Mouse (Mus musculus): ENCODE measurements around the gene Gm20388. TPM values are rescaled to one million over a fixed set of nuclear protein-coding genes. Genes with fewer than 3 reads are reported as not detected.

Gm20388 gene
- polyA plus RNA-seq, 1 experiment: 0.36 TPM

DNA sequence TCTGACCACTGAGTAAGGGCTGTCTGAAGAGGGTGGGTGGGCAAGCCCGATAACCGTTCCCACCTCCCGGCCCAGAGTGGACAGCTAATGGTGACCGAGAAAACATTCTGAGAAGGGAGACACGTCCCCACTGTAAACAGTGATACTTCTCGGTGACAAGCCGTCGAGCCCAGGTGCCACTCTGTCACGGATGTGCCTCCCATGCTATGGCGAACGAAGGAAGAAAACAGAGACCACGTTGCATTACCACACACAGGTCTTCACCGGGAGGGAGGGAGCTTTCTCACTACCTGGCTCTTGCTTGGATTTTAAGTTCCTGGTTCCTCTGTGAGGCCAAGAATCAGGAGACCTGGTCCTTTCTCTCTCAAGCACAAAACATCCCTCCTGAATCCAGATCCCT is 2637.7 kb downstream of the Gm20388 start:
- Histone ChIP-seq H3K4me1 (ENCODE audit: control insufficient read depth) (peaks cover 88% of the 10 kb centered on the region), H3K9me3 (ENCODE audit: control insufficient read depth, low read length) (no peaks in the 10 kb centered on the region), H3K4me3 (replicated peaks) (peak overlapping the region; percentile 92), H3K27me3 (ENCODE audit: control insufficient read depth) (no peaks in the 10 kb centered on the region), H3K36me3 (ENCODE audit: control insufficient read depth) (peaks cover 70% of the 10 kb centered on the region)
- TF ChIP-seq TAL1 (IDR thresholded peaks at IDR 0.05; ENCODE audit: low read length) (no peak), GATA1 (IDR thresholded peaks at IDR 0.05; ENCODE audit: low read length) (no peak)

DNA sequence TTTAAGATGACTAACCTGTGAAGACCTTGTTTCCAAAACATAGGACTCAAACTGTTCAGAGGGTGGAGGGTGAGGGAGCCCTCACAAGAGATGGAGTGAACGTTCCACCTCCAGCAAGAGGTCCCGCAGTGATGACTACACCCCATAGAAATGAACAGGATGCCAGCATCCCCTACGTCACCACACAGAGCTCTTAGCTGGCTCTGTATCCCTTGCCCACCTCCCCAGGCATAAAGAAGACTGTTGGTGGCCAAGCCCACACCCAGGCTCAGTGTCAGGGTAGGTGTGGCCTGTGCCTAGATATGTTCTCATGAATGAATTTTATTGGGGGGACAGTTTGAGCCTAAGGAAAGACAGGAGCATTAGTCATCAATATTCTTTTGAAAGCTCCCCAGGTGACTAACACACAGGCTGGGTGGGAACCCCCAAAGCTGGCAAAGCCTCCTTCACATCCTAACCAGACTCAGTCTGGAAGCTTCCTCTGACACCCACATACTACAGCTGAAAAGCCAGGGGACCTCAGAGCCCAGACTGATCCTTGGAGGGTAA is 2638.3 kb downstream of the Gm20388 start:
- no peaks in the 10 kb centered on the region for H3K27me3 ChIP-seq (ENCODE audit: control insufficient read depth)
- H3K36me3 ChIP-seq (ENCODE audit: control insufficient read depth): peaks cover 64% of the 10 kb centered on the region
- TF ChIP-seq GATA1 (IDR thresholded peaks at IDR 0.05; ENCODE audit: low read length) (no peak), TAL1 (IDR thresholded peaks at IDR 0.05; ENCODE audit: low read length) (no peak)
- peaks cover 87% of the 10 kb centered on the region for H3K4me1 ChIP-seq (ENCODE audit: control insufficient read depth)
- H3K9me3 ChIP-seq (ENCODE audit: control insufficient read depth, low read length): no peaks in the 10 kb centered on the region
- peak overlapping the region; percentile 92 for H3K4me3 ChIP-seq (replicated peaks)

DNA sequence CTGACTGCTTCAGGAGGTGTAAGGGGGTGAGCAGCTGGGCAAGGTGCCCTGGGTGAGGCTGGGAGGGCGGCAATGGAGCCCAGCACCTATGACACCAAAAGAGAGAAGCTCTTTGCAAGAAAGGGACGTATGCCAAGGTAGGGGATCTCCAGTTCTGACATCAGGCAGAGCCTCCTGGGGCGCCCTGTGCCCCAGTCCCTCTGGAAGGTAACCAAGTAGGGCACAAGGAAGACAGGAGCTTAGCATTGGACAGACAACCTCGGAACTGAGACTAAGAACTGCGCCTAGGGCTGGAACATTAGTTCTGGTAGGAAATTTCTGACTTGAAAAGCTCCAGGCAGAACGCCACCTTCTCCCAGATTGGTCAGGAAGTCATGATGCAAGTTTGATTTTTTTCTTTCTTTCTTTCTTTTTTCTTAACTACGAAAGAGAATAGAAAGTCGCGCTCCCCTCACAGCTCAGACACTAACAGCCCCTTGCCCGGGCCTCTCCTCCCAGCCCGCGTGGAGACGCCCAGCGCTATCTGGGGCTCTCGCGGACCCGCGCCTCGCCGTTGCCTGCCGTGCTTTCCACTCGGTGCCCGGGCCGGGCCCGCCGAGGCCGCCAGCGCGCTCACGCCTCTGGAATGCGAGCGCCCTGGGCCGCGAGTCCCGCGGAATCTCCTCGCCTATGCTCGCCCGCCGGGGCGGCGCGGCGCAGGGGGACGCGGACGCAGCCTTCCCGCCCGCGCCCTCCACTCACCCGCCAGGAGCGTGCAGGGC is 2639.8 kb downstream of the Gm20388 start:
- Histone ChIP-seq H3K4me3 (replicated peaks) (peak overlapping the region; percentile 92), H3K36me3 (ENCODE audit: control insufficient read depth) (peaks cover 50% of the 10 kb centered on the region), H3K9me3 (ENCODE audit: control insufficient read depth, low read length) (no peaks in the 10 kb centered on the region), H3K27me3 (ENCODE audit: control insufficient read depth) (no peaks in the 10 kb centered on the region), H3K4me1 (ENCODE audit: control insufficient read depth) (peaks cover 81% of the 10 kb centered on the region)
- no peak for TF ChIP-seq TAL1 (IDR thresholded peaks at IDR 0.05; ENCODE audit: low read length)

DNA sequence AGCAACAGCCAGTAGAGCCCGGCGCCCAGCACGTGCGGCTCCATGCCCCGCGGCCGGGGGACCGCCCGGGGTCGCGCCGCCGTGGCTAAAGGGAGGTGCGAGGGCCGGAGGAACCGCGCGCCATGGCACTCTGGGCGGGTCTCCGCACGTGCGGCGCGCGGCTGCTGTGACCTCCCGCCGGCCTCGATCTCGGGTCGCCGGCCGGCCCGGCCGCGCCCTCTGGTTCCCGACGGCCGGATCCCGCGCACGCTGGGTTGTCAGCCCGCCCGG is 2640.3 kb downstream of the Gm20388 start:
- Histone ChIP-seq H3K4me3 (replicated peaks) (peak overlapping the region; percentile 92), H3K4me1 (ENCODE audit: control insufficient read depth) (peaks cover 79% of the 10 kb centered on the region), H3K9me3 (ENCODE audit: control insufficient read depth, low read length) (no peaks in the 10 kb centered on the region), H3K36me3 (ENCODE audit: control insufficient read depth) (peaks cover 46% of the 10 kb centered on the region), H3K27me3 (ENCODE audit: control insufficient read depth) (no peaks in the 10 kb centered on the region)
- TF ChIP-seq TAL1 (IDR thresholded peaks at IDR 0.05; ENCODE audit: low read length) (no peak), GATA1 (IDR thresholded peaks at IDR 0.05; ENCODE audit: low read length) (no peak)

GRCm38 (mm10) chr8:122551265-122552051 is 2640.8 kb downstream of the Gm20388 start, which contains the start of gene Piezo1:
Gene Piezo1 (minus strand): TSS chr8:122551329.
- Histone ChIP-seq H3K4me1 (ENCODE audit: control insufficient read depth) (peaks cover 79% of the 10 kb centered on the region), H3K36me3 (ENCODE audit: control insufficient read depth) (peaks cover 41% of the 10 kb centered on the region), H3K27me3 (ENCODE audit: control insufficient read depth) (no peaks in the 10 kb centered on the region), H3K4me3 (replicated peaks) (peak within 1 kb of the TSS; percentile 92), H3K9me3 (ENCODE audit: control insufficient read depth, low read length) (no peaks in the 10 kb centered on the region)
- no peak for TF ChIP-seq TAL1 (IDR thresholded peaks at IDR 0.05; ENCODE audit: low read length)
- TF ChIP-seq GATA1 (IDR thresholded peaks at IDR 0.05; ENCODE audit: low read length): no peak

DNA sequence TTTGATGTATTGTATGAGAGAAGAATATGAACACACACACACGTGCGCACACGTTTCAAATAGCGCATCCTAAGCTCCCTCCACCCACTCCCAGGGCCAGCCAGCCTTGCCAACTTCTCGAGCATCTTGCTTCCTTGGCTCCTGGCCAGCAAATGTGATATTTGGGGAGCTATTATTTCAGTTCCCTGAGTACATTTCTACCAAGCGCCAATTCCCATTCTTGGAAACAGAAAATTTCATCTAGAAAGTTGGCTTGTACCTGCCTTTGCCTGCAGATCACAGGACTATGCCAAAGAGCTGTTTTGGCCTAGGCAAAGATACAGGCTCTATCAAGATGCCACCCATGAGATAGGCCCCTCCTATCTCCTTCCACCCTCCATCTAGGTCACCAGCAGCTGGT is 2644.1 kb downstream of the Gm20388 start:
- Histone ChIP-seq H3K27me3 (ENCODE audit: control insufficient read depth) (no peaks in the 10 kb centered on the region), H3K36me3 (ENCODE audit: control insufficient read depth) (peaks cover 8% of the 10 kb centered on the region), H3K4me1 (ENCODE audit: control insufficient read depth) (peaks cover 67% of the 10 kb centered on the region), H3K9me3 (ENCODE audit: control insufficient read depth, low read length) (no peaks in the 10 kb centered on the region), H3K4me3 (replicated peaks) (no peak overlapping the region)
- TF ChIP-seq TAL1 (IDR thresholded peaks at IDR 0.05; ENCODE audit: low read length): no peak
- TF ChIP-seq GATA1 (IDR thresholded peaks at IDR 0.05; ENCODE audit: low read length): no peak

DNA sequence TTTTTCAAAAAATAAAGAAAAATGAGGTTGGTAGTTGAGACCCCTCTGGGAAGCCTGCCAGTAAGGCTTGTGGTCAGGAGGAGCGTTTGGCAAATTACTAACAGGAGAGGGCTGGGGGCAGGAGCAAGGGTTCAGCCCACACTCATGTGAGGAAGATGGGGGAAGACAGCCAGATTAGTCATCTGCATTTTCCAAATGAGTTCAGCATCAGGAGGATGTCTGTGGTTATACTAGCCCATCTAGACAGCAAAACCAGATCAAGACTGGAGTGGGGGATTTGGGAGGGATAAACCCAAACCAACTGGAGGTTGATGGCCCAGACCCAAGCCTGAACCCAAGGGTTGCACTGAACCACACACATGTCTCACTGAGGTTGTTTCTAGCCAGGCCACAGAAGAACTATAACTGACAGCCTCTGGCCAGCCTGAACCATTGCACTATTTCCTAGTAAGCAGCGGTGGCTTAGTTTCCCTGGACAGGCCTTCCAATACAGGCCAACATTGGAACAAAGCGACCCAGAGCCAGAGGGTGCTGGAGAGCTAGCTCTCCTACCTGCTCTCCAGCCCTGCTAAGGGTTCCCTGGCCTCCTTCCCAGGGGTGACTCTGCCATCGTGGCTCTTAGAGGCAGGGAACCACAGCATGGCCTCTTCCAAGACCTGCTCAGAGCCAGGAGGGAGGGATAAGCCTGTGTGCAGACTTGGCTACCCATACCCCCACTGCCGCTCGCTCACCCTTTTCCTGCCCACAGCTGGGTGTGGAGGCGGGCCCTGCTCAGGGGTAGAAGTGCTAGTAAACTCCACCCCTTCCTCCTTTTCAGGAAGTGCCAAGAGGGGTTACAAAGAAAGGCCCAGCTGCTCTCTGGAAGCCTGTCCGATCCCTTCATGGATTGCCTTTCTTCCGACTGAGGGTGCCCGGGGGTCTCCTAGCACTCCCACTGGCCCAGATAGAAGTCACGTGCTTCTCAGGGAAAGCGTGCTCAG is 2645.7 kb downstream of the Gm20388 start:
- no peak for TF ChIP-seq GATA1 (IDR thresholded peaks at IDR 0.05; ENCODE audit: low read length)
- no peak for TF ChIP-seq TAL1 (IDR thresholded peaks at IDR 0.05; ENCODE audit: low read length)
- H3K4me3 ChIP-seq (replicated peaks): peak overlapping the region; percentile 39
- H3K9me3 ChIP-seq (ENCODE audit: control insufficient read depth, low read length): no peaks in the 10 kb centered on the region
- H3K4me1 ChIP-seq (ENCODE audit: control insufficient read depth): peaks cover 60% of the 10 kb centered on the region
- peaks cover 2% of the 10 kb centered on the region; the same call in 1 of the 2 replicates for H3K36me3 ChIP-seq (ENCODE audit: control insufficient read depth)
- H3K27me3 ChIP-seq (ENCODE audit: control insufficient read depth): no peaks in the 10 kb centered on the region

DNA sequence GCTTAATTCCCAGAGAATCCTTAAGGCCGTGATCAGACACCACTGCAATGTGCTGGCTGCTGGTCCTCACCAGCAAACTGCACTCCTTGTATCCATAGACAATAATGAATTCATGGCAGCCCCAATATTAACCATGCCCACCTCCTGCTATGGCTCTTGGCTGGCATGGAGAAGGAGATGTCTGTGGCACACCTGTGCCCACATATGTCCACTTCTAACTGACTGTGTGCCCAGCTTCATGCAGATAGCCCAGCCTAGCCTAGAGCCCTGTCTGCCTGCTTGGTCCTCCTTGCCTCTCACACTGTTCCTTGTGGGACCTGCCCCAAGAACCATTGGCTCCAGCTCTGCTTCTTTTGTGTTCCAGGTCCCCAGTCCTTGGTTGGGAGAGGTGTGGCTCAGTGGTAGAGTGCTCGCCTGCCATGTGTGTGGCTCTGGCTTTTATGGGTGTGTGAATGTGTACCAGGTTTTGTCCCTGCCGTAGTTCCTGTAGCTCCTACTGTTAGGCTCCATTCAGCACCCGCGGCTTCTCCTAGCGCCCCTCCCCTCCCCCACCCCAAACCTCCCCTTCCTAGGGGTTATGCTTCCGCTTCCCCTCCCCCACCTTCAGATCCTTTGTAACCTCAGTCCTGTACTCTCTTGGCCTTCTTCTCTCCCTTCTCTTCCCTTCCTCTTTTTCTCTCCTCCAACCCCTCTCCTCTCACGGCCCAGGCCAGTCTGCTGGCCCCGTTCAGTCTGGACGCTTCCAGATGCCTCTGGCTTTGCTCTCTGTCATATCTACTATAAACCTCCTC is 2646.8 kb downstream of the Gm20388 start:
- Histone ChIP-seq H3K36me3 (ENCODE audit: control insufficient read depth) (no peaks in the 10 kb centered on the region; the same call in 1 of the 2 replicates), H3K4me3 (replicated peaks) (no peak overlapping the region)

More for the DNA sequence above, 2646.8 kb downstream of the Gm20388 start:
- H3K4me1 ChIP-seq (ENCODE audit: control insufficient read depth): peaks cover 51% of the 10 kb centered on the region
- no peak for TF ChIP-seq GATA1 (IDR thresholded peaks at IDR 0.05; ENCODE audit: low read length)
- no peak for TF ChIP-seq TAL1 (IDR thresholded peaks at IDR 0.05; ENCODE audit: low read length)
- H3K27me3 ChIP-seq (ENCODE audit: control insufficient read depth): no peaks in the 10 kb centered on the region
- H3K9me3 ChIP-seq (ENCODE audit: control insufficient read depth, low read length): no peaks in the 10 kb centered on the region

Data from erythroblast, embryonic 14.5 days (primary cell).